Mouse (Mus musculus): ENCODE results near the gene Etfbkmt. TPM values are rescaled to one million over a fixed set of nuclear protein-coding genes. Genes with fewer than 3 reads are reported as not detected.
A peak's percentile ranks its signal among the peaks of the same experiment; 100 is the strongest.
"Not testable (repeated sequence)": the region's sequence is repeated elsewhere in the genome, so short reads cannot be mapped to it uniquely, and the experiment has no call there.

Gene Etfbkmt
- 1 to 10 TPM; 2.9 to 3.6 TPM for total RNA-seq (2021)
- long read RNA-seq, result 0 reads

DNA sequence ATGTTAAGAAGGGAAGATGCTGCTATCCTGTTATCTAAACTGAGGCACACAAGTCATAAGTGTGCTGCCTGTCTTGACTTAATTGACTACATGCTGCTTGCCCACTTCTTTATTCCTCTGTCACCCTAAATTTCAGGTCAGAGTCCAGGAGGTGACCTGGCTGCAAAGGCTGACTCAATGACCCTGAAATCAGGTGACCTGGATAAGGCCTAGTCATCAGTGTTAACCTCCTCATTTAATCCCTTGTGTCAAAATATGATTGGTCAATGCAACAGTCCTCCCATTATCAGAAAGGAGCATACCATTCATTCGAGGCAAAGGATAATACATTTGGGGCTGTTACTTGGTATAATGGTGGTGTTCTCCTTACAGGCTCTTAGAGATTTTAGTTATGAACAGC lies at the start of gene Etfbkmt:
Gene Etfbkmt (plus strand): TSS at position 379 of the 400 bp plus-strand sequence.
- no peak for DNase-seq (ENCODE audit: low spot score in 2 of 2)

DNA sequence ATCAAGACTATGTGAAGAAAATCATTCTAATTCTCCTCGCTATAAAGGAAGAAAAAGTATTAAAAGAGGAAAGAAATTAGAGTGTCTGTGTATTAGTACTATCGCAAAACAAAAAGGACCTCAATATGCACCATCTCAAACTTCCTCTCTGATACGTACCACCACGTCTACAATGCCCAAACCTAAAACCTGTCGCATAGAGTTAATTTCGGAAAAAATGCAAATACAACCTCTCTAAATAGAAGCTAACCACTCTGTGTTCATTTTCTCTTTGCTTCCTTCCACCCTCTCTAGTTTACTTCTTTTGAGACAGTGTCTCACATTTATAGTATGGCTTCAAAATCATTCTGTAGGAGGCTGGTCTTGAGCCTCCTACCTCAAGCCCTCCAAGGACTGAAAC lies 47.2 kb upstream of the Etfbkmt start:
- DNase-seq (ENCODE audit: low spot score in 2 of 2), result no peak

DNA sequence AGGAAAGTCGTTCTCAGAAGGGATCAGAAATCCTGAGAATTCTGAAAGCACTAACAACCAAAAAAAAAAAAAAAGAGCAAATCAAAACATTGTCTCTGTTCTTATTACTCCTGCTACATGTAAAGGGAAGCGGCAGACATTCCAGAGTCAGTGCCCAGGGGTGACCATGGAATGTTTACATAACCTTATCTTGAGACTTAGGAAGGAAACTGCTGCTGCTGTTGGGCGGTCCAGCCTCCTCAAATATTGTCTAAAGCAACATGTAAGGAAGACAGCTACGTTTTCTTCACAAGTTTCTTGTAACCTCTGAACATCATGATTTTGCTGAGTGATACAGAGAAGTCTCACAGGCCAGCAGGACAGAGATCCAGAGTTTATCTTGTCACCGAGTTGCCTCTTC lies 46.2 kb upstream of the Etfbkmt start:
- no peak for DNase-seq (ENCODE audit: low spot score in 2 of 2)

DNA sequence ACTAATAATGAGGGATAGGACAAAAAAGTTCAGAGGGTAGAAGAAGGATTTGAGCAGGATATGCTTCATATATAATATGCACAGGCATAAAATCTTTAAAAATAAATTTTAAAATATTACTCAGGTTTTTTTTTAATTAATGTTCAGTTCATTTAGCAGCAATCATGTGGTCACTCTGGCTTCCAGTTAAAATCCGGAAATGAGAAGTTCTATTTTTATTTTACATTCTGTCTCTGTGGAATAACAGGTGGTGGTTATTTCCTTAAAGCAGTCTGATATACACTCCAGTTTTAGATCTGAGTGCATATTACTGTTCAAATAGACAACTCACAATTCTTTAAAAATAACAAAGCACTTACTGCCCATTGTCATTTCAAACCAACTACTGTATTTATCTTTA lies 45.1 kb upstream of the Etfbkmt start:
- no peak for DNase-seq (ENCODE audit: low spot score in 2 of 2)

DNA sequence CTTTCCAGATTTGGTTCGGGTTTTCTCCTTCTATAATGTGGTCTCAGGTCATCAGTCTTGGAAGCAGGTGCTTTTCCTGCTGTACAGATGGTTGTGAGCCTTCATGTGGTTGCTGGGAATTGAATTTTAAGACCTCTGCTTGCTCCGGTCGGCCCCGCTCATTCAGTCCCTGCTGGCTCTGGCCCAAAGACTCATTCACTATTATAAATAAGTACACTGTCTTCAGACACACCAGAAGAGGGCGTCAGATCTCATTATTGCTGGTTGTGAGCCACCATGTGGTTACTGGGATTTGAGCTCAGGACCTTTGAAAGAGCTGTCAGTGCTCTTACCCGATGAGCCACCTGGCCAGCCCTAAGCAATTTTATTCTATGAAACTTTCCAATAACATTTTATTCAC lies 44.3 kb upstream of the Etfbkmt start:
- no peak for DNase-seq (ENCODE audit: low spot score in 2 of 2)

DNA sequence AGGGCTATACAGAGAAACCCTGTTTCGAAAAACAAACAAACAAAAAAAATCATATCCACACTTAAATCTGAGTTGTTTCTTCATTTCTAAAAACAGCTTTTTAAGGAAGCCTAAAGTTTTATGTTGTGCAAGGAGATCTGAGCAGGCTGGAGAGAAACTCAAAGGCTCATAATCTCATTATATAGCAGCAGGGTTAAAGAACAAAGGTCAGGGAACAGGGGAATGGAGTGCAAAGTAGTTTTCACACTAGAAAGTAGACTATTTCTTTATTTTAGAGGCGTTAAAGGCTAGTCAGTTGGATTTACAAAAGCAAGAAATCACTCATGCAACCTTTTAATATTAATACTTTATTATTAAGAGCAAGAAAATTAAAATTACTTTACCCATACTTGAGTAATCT lies 43.4 kb upstream of the Etfbkmt start:
- no peak for DNase-seq (ENCODE audit: low spot score in 2 of 2)

DNA sequence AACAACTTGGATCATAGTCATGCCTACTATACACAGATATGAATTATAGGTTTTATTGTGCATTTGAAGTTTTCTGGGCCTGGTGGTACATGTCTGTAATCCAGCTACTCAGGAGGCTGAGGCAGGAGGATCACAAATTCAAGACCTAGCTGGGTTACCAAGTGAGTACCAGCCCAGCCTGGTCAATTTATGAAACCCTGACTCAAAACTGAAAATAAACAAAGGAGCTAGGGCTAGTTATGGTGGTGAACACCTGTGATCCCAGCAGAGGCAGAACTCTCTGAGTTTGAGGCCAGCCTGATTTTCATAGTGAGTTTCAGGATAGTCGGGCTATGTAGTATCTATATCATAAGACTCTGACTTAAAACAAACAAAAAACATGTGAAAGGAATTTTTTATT lies 42.4 kb upstream of the Etfbkmt start:
- DNase-seq (ENCODE audit: low spot score in 2 of 2), result no peak

DNA sequence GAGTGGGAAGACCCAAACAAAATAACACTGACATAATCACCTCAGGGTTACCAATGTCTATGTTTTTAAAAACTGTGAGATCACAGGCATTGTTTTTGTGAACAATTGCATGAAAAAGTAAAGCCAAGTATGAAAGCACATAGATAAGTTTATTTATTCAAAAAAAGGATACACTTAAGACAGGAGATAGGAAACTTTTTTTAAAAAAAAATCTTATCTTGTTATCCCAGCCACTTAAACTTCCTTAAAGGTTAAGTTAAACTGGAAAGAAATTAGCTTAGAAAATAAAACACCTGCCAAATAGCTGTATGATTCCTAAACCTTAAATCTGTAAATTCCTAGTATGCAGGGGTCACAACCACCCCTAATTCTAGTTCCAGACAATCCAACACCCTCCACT lies 40.7 kb upstream of the Etfbkmt start:
- DNase-seq (ENCODE audit: low spot score in 2 of 2), result no peak

DNA sequence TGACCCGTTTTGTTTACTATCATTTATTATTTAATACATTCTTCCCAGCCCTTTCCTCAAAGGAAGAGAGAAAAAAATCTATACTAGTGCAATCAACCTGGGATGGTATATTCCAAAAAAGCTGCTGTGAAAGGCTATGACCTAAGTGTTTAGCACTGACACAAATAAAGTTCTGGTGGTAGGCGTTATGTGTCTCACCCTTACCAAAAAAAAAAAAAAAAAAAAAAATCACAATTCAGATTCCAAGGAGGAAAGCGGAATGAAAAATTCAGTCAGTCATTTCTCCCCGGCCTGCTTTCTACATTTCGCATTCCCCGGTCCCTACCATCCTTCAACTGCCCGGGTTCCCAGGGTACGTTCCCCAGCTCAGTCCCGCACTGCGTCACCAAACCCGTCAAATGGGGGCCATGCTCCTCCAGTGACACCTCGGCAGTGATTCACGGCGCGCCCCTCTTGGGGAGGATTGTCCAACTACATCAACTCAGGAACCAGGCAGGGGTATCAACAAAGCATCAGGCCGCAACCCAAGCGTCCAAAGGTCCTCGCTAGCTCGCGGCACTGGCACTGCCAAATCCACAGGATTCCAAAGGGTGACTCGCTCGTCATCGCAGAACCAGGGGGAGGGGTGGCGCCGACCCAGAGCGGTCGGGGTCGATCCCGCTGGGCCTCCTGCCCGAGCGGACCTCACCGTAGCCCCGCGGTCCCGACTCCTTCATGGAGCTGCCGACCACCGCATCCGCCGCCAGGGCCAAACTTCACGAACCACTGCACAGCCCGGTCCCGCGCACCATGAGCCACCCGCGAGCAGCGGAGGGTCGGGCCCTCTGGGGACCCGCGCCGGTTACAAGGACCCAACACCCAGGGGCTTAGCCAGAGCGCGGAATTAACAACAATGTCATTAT lies 39.2 kb upstream of the Etfbkmt start:
- peak; percentile 72 to 74 for DNase-seq (ENCODE audit: low spot score in 2 of 2)

DNA sequence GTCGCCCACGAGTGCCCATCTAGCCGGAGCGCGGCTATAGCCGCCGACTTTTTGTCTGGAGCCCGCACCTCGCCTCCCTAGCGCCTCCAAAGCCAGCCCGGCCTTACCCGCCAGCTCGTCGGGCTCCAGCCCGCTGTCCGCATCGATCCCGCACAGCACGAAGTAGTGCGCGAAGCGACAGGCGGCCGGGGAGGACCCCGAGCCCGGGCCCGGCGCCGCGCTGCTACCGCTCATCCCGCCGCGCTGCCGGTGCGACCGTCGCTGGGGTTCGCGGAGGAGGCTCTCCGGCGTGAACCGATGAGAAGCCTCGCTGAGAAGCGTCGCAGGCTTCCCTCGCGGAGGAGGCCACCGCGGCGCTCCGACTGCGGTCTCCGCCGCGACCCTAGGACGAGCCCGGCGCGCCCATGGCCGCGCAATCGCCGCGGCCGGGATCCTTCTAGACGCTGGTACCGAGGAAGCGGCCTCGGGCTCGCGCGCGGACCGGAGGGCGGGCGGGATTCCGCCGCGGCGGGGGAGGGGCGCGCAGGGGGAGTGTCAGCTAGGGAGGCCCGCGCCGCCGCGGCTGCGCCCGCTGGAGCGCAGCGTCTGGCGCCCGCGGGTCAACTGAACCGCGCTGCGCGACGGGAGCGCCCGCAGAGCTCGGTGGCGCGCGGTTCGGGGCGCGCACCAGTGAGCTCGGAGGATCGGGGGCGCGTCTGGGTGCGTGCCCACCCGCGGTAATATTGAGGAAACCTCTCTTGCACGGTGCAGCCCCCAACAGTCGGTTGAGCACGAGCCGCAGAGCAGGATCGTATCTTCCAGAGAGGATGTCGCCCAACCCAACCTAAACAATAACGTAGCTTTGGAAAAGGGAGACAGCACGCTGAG lies 38.3 kb upstream of the Etfbkmt start, which contains the start of gene Dennd5b:
Gene Dennd5b (minus strand): TSS at position 605 of the 867 bp plus-strand sequence.
- DNase-seq (ENCODE audit: low spot score in 2 of 2), result peak; percentile 81 to 89

DNA sequence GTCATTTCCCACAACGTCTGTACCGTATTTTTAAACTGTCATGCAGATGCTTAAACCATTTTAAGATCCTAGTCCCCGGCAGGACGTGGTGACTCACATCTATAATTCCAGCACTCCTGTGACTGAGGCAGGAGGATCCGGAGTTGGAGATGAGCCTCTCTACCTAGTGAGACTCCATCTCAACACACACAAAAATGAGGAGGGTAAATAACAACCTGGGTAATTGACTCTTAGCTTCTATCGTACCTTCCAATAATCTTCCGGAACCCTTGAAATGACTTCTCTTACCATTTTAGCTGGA lies 37.8 kb upstream of the Etfbkmt start:
- no peak for DNase-seq (ENCODE audit: low spot score in 2 of 2)

DNA sequence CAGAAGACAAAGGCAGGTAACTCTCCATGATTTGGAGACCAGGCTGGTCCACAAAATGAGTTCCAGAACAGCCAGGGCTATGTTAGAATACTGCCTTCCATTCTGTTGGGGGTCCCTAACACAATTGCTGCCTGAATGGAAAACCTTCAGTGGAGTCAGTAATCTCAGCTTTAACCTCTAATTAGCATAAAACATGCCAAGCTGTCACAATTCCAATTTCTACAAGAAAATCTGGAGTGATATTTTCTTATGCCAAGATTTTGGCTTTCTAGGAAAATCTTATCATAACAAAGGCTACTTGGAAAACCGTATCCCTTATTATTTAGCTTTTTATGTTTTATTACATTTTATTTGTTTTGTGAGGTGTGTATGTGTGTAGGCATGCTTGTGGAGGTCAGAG lies 36.2 kb upstream of the Etfbkmt start:
- no peak for DNase-seq (ENCODE audit: low spot score in 2 of 2)

DNA sequence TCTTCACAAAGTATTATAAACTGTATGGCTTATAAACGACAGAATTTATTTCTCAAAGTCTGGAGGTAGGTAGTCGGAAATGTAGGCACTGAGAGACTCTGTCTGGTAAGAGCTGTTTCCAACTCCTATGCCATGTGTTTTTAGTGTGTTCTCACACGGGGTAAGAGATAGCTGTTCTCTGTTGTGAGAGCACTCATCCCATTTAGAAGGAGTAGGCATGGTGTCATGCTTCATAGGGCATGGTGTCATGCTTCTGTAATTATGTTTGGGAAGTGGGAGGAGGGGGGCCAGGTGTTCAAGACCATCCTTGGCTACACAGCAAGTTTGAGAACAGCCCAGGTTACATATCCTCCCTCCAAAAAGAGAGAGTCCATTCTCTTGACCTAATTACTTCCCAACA lies 32.0 kb upstream of the Etfbkmt start:
- DNase-seq (ENCODE audit: low spot score in 2 of 2), result no peak

DNA sequence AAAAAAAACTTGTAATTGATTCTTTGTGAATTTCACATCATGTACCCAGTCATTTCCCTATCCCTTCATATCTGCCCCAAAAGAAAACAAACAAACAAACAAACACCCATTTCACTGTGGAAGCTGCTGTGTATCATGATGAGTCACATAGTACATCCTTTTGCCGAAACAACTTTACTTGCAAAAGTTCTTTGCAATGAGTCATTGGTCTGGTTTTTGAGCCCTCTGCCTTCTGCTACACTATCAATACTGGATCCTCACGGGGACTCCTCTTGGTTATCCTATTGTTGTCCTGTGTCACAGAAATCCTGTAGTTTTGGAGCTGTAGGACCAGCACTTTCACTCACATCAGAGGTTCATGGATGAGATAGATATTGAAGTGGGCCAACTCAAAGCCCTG lies 30.7 kb upstream of the Etfbkmt start:
- DNase-seq (ENCODE audit: low spot score in 2 of 2), result no peak

DNA sequence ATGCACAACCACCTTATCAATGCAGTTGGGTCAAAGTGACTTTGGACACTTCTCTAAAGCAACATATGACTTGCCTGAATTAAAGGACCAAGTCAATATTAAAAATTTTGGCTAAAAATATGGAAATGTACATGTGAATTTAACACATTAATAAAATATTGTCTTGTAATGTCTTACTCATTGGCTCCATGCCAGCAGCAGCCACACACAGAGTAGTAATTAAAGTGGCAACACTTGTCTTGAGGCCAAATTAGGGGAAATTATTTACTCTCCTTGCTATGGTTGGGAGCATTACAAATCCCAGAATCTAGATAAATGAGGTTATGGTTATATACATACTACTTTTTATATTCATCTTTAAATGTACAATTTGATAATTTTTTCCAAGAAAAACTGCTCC lies 22.7 kb upstream of the Etfbkmt start:
- no peak for DNase-seq (ENCODE audit: low spot score in 2 of 2)

DNA sequence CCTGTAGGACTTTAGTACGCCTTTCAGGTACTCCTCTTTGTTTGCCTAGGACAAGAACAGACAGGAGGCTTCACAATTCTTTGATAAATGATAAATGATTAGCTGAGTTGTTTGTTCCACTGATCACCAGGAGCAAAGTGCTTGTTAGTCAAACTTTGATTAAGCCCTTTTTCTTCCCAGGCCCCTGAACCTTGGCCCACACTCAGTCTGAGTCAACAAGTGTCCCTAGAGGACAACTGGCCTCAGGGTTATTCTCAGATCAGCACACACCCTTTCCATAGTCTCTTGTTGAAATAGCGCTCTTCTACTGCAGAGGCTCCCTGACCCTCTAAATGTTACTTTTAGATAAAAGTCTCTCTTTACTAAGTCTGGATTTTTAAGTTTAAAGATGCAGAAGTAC lies 20.7 kb upstream of the Etfbkmt start:
- no peak for DNase-seq (ENCODE audit: low spot score in 2 of 2)

DNA sequence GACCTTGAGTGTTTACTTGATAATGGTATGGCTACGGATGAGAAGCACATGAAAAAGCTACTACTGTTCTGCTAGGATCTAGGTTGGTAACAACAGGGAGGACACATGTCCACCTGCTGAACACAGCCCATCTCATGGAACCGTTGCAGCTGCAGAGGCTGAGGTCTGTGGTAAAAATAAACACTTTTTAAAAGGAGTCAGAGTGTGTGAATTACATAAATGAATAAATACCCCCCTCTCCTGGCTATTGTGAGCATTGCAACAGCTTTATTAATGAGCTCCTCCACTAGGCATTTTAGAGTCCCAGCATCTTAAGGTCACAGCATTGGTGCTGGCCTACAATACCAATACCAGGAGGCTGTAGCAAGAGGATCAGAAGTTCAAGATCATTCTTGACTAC lies 19.8 kb upstream of the Etfbkmt start:
- peak in 1 of 2 experiments; percentile 91 for DNase-seq (ENCODE audit: low spot score in 2 of 2)

DNA sequence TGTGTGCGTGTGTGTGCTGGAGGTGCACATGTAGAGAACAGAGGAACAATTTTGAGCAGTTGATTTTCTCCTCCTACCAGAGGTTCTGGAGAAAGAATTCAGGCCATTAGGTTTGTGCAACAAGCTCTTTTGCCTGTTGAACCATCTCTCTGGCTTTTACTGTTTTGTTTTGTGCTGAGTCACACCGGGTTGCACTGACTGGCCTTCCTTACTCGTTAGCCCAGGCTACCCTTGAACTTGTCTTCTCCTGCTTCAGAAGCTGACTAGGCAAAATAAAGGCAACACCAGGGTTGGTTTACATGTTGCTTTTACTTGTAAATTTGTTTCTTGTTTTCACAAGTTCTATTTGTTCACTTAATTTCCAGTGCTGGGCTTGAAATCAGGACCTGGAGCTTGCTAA lies 16.6 kb upstream of the Etfbkmt start:
- DNase-seq (ENCODE audit: low spot score in 2 of 2), result no peak

DNA sequence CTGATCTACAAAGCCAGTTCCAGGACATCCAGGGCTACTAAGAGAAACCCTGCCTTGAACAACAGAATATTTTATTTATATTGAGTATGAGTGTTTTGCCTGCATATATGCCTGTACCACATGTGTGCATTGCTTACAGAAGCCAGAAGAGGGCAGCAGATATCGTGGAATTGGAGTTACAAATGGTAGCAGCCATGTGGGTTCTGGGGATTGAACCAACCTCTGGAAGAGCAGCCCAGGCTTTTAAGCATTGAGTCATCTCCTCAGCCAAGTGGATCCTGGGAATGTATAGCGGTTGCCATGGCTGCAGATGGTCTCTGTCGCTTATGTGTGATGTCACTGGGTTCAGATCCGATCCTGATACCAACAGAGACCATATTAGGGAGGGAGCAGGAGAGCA lies 13.0 kb upstream of the Etfbkmt start:
- DNase-seq (ENCODE audit: low spot score in 2 of 2), result peak in 1 of 2 experiments; percentile 37

DNA sequence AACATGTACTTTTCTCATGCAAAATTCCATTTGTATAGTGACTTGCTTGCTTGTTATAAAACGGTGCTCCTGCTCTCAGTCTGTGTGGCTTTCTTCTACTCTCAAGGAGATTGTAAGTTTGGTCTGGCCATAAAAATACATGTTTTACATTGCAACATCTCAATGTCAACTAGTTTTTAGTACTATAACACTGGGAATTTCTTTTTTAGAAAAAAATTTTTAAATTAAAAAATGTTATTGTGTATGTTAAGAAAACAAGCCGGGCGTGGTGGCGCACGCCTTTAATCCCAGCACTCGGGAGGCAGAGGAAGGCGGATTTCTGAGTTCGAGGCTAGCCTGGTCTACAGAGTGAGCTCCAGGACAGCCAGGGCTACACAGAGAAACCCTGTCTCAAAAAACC lies 9.8 kb upstream of the Etfbkmt start, which contains the start of gene Gm10203:
Gene Gm10203 (plus strand): TSS at position 301 of the 400 bp plus-strand sequence.
- not testable (repeated sequence) for DNase-seq (ENCODE audit: low spot score in 2 of 2)

DNA sequence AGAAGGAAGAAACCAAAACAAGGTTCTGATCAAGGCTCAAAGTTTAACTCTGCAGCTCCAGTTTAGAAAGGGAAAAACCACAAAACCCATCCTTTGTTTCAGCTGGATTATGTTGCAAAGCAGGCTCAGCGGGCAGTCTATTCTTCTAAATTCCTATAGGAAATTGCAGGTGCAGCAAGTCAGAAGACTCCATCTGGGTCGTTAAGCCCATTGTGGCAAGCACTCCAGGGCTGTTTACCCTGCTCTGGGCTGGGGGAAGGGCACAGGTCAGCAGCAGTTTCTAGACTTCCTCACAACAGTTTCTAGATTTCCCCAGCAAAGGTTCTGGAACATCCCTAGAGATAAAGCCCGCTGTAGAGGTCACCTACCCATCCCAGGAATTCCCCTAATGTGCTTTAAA lies 8.5 kb upstream of the Etfbkmt start:
- no peak for DNase-seq (ENCODE audit: low spot score in 2 of 2)

All from layer of hippocampus, adult 18-20 months (tissue).